Mouse (Mus musculus) right cerebral cortex, postnatal 10 days (tissue): ENCODE measurements around the gene Prss33.

ENCODE experiments used
- DNase-seq, 2 experiments: peaks; one replicate each; pipeline ENCODE4 v3.0.0; 2021; ENCODE audit warnings: low spot score in 2 of 2

The Prss33 gene

GRCm38 (mm10) chr17:23828271-23829001, 7.4 kb downstream of the Prss33 start:
- DNase-seq = peak; percentile 67 to 75

GRCm38 (mm10) chr17:23825591-23825990, 10.3 kb downstream of the Prss33 start:
- DNase-seq = no peak

GRCm38 (mm10) chr17:23823614-23824013, 12.2 kb downstream of the Prss33 start:
- no peak for DNase-seq

- no peak for DNase-seq
Measured at GRCm38 (mm10) chr17:23823018-23823417, 12.8 kb downstream of the Prss33 start.

GRCm38 (mm10) chr17:23822094-23822493, 13.8 kb downstream of the Prss33 start:
- no peak for DNase-seq

GRCm38 (mm10) chr17:23820731-23821130, 15.1 kb downstream of the Prss33 start:
- no peak for DNase-seq

GRCm38 (mm10) chr17:23819235-23819634, 16.6 kb downstream of the Prss33 start:
- no peak for DNase-seq

GRCm38 (mm10) chr17:23818579-23818978, 17.3 kb downstream of the Prss33 start:
- no peak for DNase-seq

- no peak for DNase-seq
Measured at GRCm38 (mm10) chr17:23815641-23816040, 20.2 kb downstream of the Prss33 start.

GRCm38 (mm10) chr17:23807918-23808317, 27.9 kb downstream of the Prss33 start:
- DNase-seq = no peak

GRCm38 (mm10) chr17:23806867-23807266, 29.0 kb downstream of the Prss33 start:
- DNase-seq = no peak

- no peak for DNase-seq
Measured at GRCm38 (mm10) chr17:23804426-23805085, 31.3 kb downstream of the Prss33 start.

- peak; percentile 81 to 88 for DNase-seq
Measured at GRCm38 (mm10) chr17:23803366-23804041, 32.4 kb downstream of the Prss33 start.

GRCm38 (mm10) chr17:23802746-23803365, 33.0 kb downstream of the Prss33 start:
- DNase-seq = peak; percentile 99

- DNase-seq = peak in 1 of 2 experiments; percentile 19
Measured at GRCm38 (mm10) chr17:23801627-23802026, 34.2 kb downstream of the Prss33 start.

- peak in 1 of 2 experiments; percentile 2 for DNase-seq
Measured at GRCm38 (mm10) chr17:23797316-23797715, 38.5 kb downstream of the Prss33 start.

GRCm38 (mm10) chr17:23795323-23795722, 40.5 kb downstream of the Prss33 start:
- DNase-seq = peak in 1 of 2 experiments; percentile 16

- peak in 1 of 2 experiments; percentile 30 for DNase-seq
Measured at GRCm38 (mm10) chr17:23791079-23791357, 44.8 kb downstream of the Prss33 start.

- DNase-seq = peak; percentile 70 to 71
Measured at GRCm38 (mm10) chr17:23790269-23791078, 45.4 kb downstream of the Prss33 start, which contains the start of gene Srrm2. Gene Srrm2, plus strand, starts transcription at chr17:23790532.

- no peak for DNase-seq
Measured at GRCm38 (mm10) chr17:23789749-23790268, 46.0 kb downstream of the Prss33 start.

- DNase-seq = no peak
Measured at GRCm38 (mm10) chr17:23788973-23789372, 46.9 kb downstream of the Prss33 start.
